8 mouse cellular contexts compared by ENCODE assay signal in the genomic region with DNA sequence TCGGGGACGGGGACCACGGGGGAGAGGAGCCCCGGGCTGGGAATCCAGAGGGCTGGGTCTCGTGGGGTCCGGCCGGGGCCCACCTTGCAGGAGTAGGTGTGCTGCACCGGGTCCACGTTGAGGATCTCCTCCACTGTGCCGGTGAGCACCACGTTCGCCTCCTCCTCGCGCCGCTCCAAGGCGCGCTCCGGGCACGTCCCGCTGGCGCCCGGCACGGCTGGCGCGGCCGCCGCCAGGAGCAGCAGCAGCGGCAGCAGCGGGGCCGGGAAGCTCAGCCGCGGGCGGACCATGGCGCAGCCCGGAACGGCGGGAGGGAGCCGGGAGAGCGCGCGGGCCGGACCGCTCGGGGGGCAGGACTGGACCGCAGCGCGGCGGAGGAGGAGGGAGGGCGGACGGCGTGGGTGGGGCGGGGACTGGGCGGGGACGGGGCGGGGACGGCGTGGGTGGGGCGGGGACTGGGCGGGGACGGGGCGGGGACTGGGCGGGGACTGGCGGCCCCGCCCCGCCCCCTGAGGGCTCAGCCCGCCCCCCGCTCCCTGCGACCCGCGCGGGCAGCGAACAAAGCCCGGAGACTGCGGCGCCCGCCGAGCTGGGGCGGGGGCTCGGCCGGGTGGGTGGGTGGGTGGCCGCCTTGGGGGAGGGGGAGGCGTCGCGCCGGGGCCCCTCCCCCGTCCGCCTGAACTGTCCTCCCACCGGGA. TPM values are rescaled to one million over a fixed set of nuclear protein-coding genes. Genes with fewer than 3 reads are reported as not detected.
DNase-seq lines count a peak whose midpoint lies in the region; ATAC-seq and TF ChIP-seq lines count a peak whose summit lies in the region.

Agrn (minus strand) TSS at position 358 of the 698 bp plus-strand sequence.

- DNase-seq in embryo, embryonic 11.5 days (ENCODE audit: low read depth, low spot score), result peak; percentile 40
- DNase-seq in embryo, embryonic 9.5 days (ENCODE audit: extremely low spot score), result no peak
- peak; percentile 85 to 87 for DNase-seq in heart, adult 2 months
- peak; percentile 78 for DNase-seq in kidney, adult 18-20 months
- no peak for DNase-seq in limb, embryonic 14.5 days (ENCODE audit: low spot score)
- DNase-seq in spleen, postnatal 4 days (ENCODE audit: low spot score in 2 of 2), result peak; percentile 72 to 87

- TF ChIP-seq CTCF in heart, adult 2 months (IDR thresholded peaks at IDR 0.05), result no peak

- no peaks in the 10 kb centered on the region for H3K27me3 ChIP-seq in heart, adult 2 months (ENCODE audit: control insufficient read depth, insufficient read depth, low read length)
- H3K27me3 ChIP-seq in limb, embryonic 14.5 days (ENCODE audit: control insufficient read depth, insufficient read depth, low read length), result peaks cover under 1% of the 10 kb centered on the region; the same call in 1 of the 2 replicates
- H3K27me3 ChIP-seq in midbrain, embryonic 15.5 days (replicated peaks), result no peaks in the 10 kb centered on the region; the same call in 1 of the 2 replicates

- H3K9ac ChIP-seq in heart, adult 2 months (ENCODE audit: low read depth, low read length), result peak within 1 kb of the TSS; percentile 87
- H3K9ac ChIP-seq in limb, embryonic 14.5 days (ENCODE audit: low read depth, low read length, severe bottlenecking), result peak within 1 kb of the TSS; percentile 74
- H3K9ac ChIP-seq in midbrain, embryonic 15.5 days, result peak within 1 kb of the TSS; percentile 81

- peak; percentile 46 for ATAC-seq in common myeloid progenitor, adult 5-6 weeks (replicated peaks; ENCODE audit: low read depth, poor library complexity, severe bottlenecking)
- peak; percentile 85 for ATAC-seq in limb, embryonic 14.5 days (ENCODE audit: low FRiP score, low read depth)
- peak; percentile 76 for ATAC-seq in midbrain, embryonic 15.5 days (replicated peaks)

- H3K36me3 ChIP-seq in heart, adult 2 months (ENCODE audit: control insufficient read depth, insufficient read depth, low read length), result no peaks in the 10 kb centered on the region
- H3K36me3 ChIP-seq in limb, embryonic 14.5 days (ENCODE audit: control insufficient read depth, insufficient read depth, low read length), result peaks cover 25% of the 10 kb centered on the region
- H3K36me3 ChIP-seq in midbrain, embryonic 15.5 days (replicated peaks), result 0 out of 2 replicates have a peak, but pooled peaks cover 3% of the 10 kb centered on the region

- intact Hi-C loops in heart, adult 2 months (cut with DNase I), result no loop called here

- under 1% methylated on average over 60 of the region's 88 CpGs for WGBS in heart, adult 2 months
- WGBS in limb, embryonic 14.5 days, result 3% methylated on average over 16 of the region's 88 CpGs
- under 1% methylated on average over 31 of the region's 88 CpGs for WGBS in midbrain, embryonic 15.5 days

- no peaks in the 10 kb centered on the region for H3K79me2 ChIP-seq in heart, adult 2 months (replicated peaks; ENCODE audit: control insufficient read depth, insufficient read depth, low read length)

- peaks cover 10% of the 10 kb centered on the region for H3K4me1 ChIP-seq in heart, adult 2 months (ENCODE audit: control insufficient read depth, insufficient read depth, low read length)
- H3K4me1 ChIP-seq in limb, embryonic 14.5 days (ENCODE audit: control insufficient read depth, insufficient read depth, low read length), result peaks cover 25% of the 10 kb centered on the region
- H3K4me1 ChIP-seq in midbrain, embryonic 15.5 days, result peaks cover 44% of the 10 kb centered on the region

- TF ChIP-seq POLR2A in heart, adult 2 months (IDR thresholded peaks at IDR 0.05; ENCODE audit: insufficient read depth, low read depth, low read length), result peak; percentile 40; the same call in 1 of the 2 replicates
- 0 out of 2 replicates have a peak, but pooled peaks have one; percentile 15 for TF ChIP-seq POLR2A in limb, embryonic 14.5 days (IDR thresholded peaks at IDR 0.05; ENCODE audit: borderline replicate concordance, extremely low read depth, insufficient read depth, insufficient read length)

- peak within 1 kb of the TSS; percentile 93 for H3K4me3 ChIP-seq in heart, adult 2 months
- peak within 1 kb of the TSS; percentile 95 for H3K4me3 ChIP-seq in limb, embryonic 14.5 days (replicated peaks; ENCODE audit: low read length)
- H3K4me3 ChIP-seq in midbrain, embryonic 15.5 days, result peak within 1 kb of the TSS; percentile 94

- H3K4me2 ChIP-seq in limb, embryonic 14.5 days (replicated peaks; ENCODE audit: low read depth, low read length, severe bottlenecking), result peak within 1 kb of the TSS; percentile 84
- H3K4me2 ChIP-seq in midbrain, embryonic 15.5 days, result peak within 1 kb of the TSS; percentile 75

- no peaks in the 10 kb centered on the region for H3K9me3 ChIP-seq in limb, embryonic 14.5 days (ENCODE audit: control insufficient read depth, low read length)
- no peaks in the 10 kb centered on the region for H3K9me3 ChIP-seq in midbrain, embryonic 15.5 days

- TF ChIP-seq EP300 in heart, adult 2 months (IDR thresholded peaks at IDR 0.05; ENCODE audit: insufficient read depth, low read depth, low read length), result no peak

- peak within 1 kb of the TSS; percentile 93 for H3K27ac ChIP-seq in heart, adult 2 months
- H3K27ac ChIP-seq in limb, embryonic 14.5 days (replicated peaks; ENCODE audit: low read depth, low read length), result peak within 1 kb of the TSS; percentile 81
- H3K27ac ChIP-seq in midbrain, embryonic 15.5 days, result peak within 1 kb of the TSS; percentile 91

RNA-seq across cellular contexts. Expression of gene Agrn, which starts in this region (rescaled TPM):
- total RNA-seq in common myeloid progenitor, adult 5-6 weeks (2017), result 1.5 and 2.0 TPM in 2 replicates
- 10 to 100 TPM; 24.3 to 26.9 TPM for total RNA-seq in heart, adult 2 months (2021)
- 50.4 and 70.1 TPM in 2 replicates for polyA plus RNA-seq in heart, adult 2 months (2012; rRNA removed)
- polyA plus RNA-seq in limb, embryonic 14.5 days (2012; rRNA removed), result 264 and 342 TPM in 2 replicates
- 78.5 and 92.2 TPM in 2 replicates for polyA plus RNA-seq in limb, embryonic 14.5 days (2014; fragmentation: Nextera tagmentation; extraction: Ambion mirVana)
- polyA plus RNA-seq in midbrain, embryonic 15.5 days (2015; fragmentation: Nextera tagmentation; extraction: Ambion mirVana), result 141 and 142 TPM in 2 replicates

Comparison
In these comparisons a context has a peak if more than half of its experiments do, and no peak if none do; other contexts are left out.
1. DNase-seq: peak in embryo, embryonic 11.5 days (single experiment), heart, adult 2 months (2 of 2), kidney, adult 18-20 months (single experiment) and spleen, postnatal 4 days (2 of 2); none in embryo, embryonic 9.5 days (single experiment) and limb, embryonic 14.5 days (single experiment).
2. Peak in every context shown above with its lines, with median percentiles within 50 percentile points of each other: ATAC-seq, H3K27ac ChIP-seq, H3K4me3 ChIP-seq and H3K9ac ChIP-seq.